Mouse (Mus musculus): ENCODE results near the gene Zfpm1. TPM values are rescaled to one million over a fixed set of nuclear protein-coding genes. Genes with fewer than 3 reads are reported as not detected.

Zfpm1 gene
- polyA plus RNA-seq, 1 experiment = 20.7 TPM

GRCm38 (mm10) chr8:122333531-122333930 is 51.6 kb downstream of the Zfpm1 start:
- no peaks in the 10 kb centered on the region for H3K36me3 ChIP-seq (ENCODE audit: control insufficient read depth, insufficient read depth)
- H3K27me3 ChIP-seq (ENCODE audit: control insufficient read depth, insufficient read depth, insufficient read length) = no peaks in the 10 kb centered on the region

GRCm38 (mm10) chr8:122334791-122335490 is 53.0 kb downstream of the Zfpm1 start:
- Histone ChIP-seq H3K36me3 (ENCODE audit: control insufficient read depth, insufficient read depth) (no peaks in the 10 kb centered on the region), H3K27me3 (ENCODE audit: control insufficient read depth, insufficient read depth, insufficient read length) (no peaks in the 10 kb centered on the region), H3K79me2 (ENCODE audit: control insufficient read depth, insufficient read depth) (no peaks in the 10 kb centered on the region), H3K79me3 (ENCODE audit: low read depth) (no peaks in the 10 kb centered on the region), H3K4me3 (ENCODE audit: insufficient read depth, poor library complexity, severe bottlenecking) (no peak overlapping the region), H3ac (ENCODE audit: control insufficient read depth, insufficient read length, low read depth) (no peak overlapping the region)
- no peak for TF ChIP-seq CTCF (IDR thresholded peaks at IDR 0.05; ENCODE audit: control insufficient read depth, insufficient read depth, insufficient read length)
- TF ChIP-seq FOSL1 (IDR thresholded peaks at IDR 0.05; ENCODE audit: insufficient read depth, low read length, poor library complexity, severe bottlenecking) = no peak
- TF ChIP-seq CEBPB (IDR thresholded peaks at IDR 0.05; ENCODE audit: low read depth) = no peak
- TF ChIP-seq MYOD1 (IDR thresholded peaks at IDR 0.05; ENCODE audit: control insufficient read depth, insufficient read length, low read depth) = no peak
- no peak for TF ChIP-seq USF1 (IDR thresholded peaks at IDR 0.05; ENCODE audit: low read depth)
- TF ChIP-seq MYOG (IDR thresholded peaks at IDR 0.05; ENCODE audit: control insufficient read depth, extremely low read depth, insufficient read length) = no peak
- no peak for TF ChIP-seq MAX (IDR thresholded peaks at IDR 0.05)

More at GRCm38 (mm10) chr8:122333531-122333930, 51.6 kb downstream of the Zfpm1 start:
- Histone ChIP-seq H3K79me2 (ENCODE audit: control insufficient read depth, insufficient read depth) (no peaks in the 10 kb centered on the region), H3K79me3 (ENCODE audit: low read depth) (no peaks in the 10 kb centered on the region), H3K4me3 (ENCODE audit: insufficient read depth, poor library complexity, severe bottlenecking) (no peak overlapping the region), H3ac (ENCODE audit: control insufficient read depth, insufficient read length, low read depth) (no peak overlapping the region)
- no peak for TF ChIP-seq CEBPB (IDR thresholded peaks at IDR 0.05; ENCODE audit: low read depth)
- TF ChIP-seq MAX (IDR thresholded peaks at IDR 0.05) = no peak
- no peak for TF ChIP-seq MYOD1 (IDR thresholded peaks at IDR 0.05; ENCODE audit: control insufficient read depth, insufficient read length, low read depth)
- TF ChIP-seq CTCF (IDR thresholded peaks at IDR 0.05; ENCODE audit: control insufficient read depth, insufficient read depth, insufficient read length) = no peak
- no peak for TF ChIP-seq FOSL1 (IDR thresholded peaks at IDR 0.05; ENCODE audit: insufficient read depth, low read length, poor library complexity, severe bottlenecking)
- no peak for TF ChIP-seq MYOG (IDR thresholded peaks at IDR 0.05; ENCODE audit: control insufficient read depth, extremely low read depth, insufficient read length)
- no peak for TF ChIP-seq USF1 (IDR thresholded peaks at IDR 0.05; ENCODE audit: low read depth)

GRCm38 (mm10) chr8:122335638-122336250 is 53.8 kb downstream of the Zfpm1 start:
- no peak for TF ChIP-seq USF1 (IDR thresholded peaks at IDR 0.05; ENCODE audit: low read depth)
- TF ChIP-seq FOSL1 (IDR thresholded peaks at IDR 0.05; ENCODE audit: insufficient read depth, low read length, poor library complexity, severe bottlenecking) = no peak
- TF ChIP-seq MYOG (IDR thresholded peaks at IDR 0.05; ENCODE audit: control insufficient read depth, extremely low read depth, insufficient read length) = no peak
- no peak for TF ChIP-seq CEBPB (IDR thresholded peaks at IDR 0.05; ENCODE audit: low read depth)
- no peak for TF ChIP-seq CTCF (IDR thresholded peaks at IDR 0.05; ENCODE audit: control insufficient read depth, insufficient read depth, insufficient read length)
- TF ChIP-seq MYOD1 (IDR thresholded peaks at IDR 0.05; ENCODE audit: control insufficient read depth, insufficient read length, low read depth) = no peak
- TF ChIP-seq MAX (IDR thresholded peaks at IDR 0.05) = no peak

GRCm38 (mm10) chr8:122336251-122336910 is 54.4 kb downstream of the Zfpm1 start:
- Histone ChIP-seq H3K36me3 (ENCODE audit: control insufficient read depth, insufficient read depth) (no peaks in the 10 kb centered on the region), H3K27me3 (ENCODE audit: control insufficient read depth, insufficient read depth, insufficient read length) (no peaks in the 10 kb centered on the region), H3K4me3 (ENCODE audit: insufficient read depth, poor library complexity, severe bottlenecking) (no peak overlapping the region), H3ac (ENCODE audit: control insufficient read depth, insufficient read length, low read depth) (no peak overlapping the region), H3K79me2 (ENCODE audit: control insufficient read depth, insufficient read depth) (no peaks in the 10 kb centered on the region), H3K79me3 (ENCODE audit: low read depth) (no peaks in the 10 kb centered on the region)
- no peak for TF ChIP-seq FOSL1 (IDR thresholded peaks at IDR 0.05; ENCODE audit: insufficient read depth, low read length, poor library complexity, severe bottlenecking)

More at GRCm38 (mm10) chr8:122335638-122336250, 53.8 kb downstream of the Zfpm1 start:
- Histone ChIP-seq H3K4me3 (ENCODE audit: insufficient read depth, poor library complexity, severe bottlenecking) (no peak overlapping the region), H3K27me3 (ENCODE audit: control insufficient read depth, insufficient read depth, insufficient read length) (no peaks in the 10 kb centered on the region), H3K79me3 (ENCODE audit: low read depth) (no peaks in the 10 kb centered on the region), H3ac (ENCODE audit: control insufficient read depth, insufficient read length, low read depth) (no peak overlapping the region), H3K36me3 (ENCODE audit: control insufficient read depth, insufficient read depth) (no peaks in the 10 kb centered on the region), H3K79me2 (ENCODE audit: control insufficient read depth, insufficient read depth) (no peaks in the 10 kb centered on the region)

- Histone ChIP-seq H3K36me3 (ENCODE audit: control insufficient read depth, insufficient read depth) (no peaks in the 10 kb centered on the region), H3K79me2 (ENCODE audit: control insufficient read depth, insufficient read depth) (no peaks in the 10 kb centered on the region), H3K79me3 (ENCODE audit: low read depth) (no peaks in the 10 kb centered on the region)
Measured at GRCm38 (mm10) chr8:122338852-122339251, 56.9 kb downstream of the Zfpm1 start.

More at GRCm38 (mm10) chr8:122338852-122339251, 56.9 kb downstream of the Zfpm1 start:
- Histone ChIP-seq H3ac (ENCODE audit: control insufficient read depth, insufficient read length, low read depth) (no peak overlapping the region), H3K27me3 (ENCODE audit: control insufficient read depth, insufficient read depth, insufficient read length) (no peaks in the 10 kb centered on the region), H3K4me3 (ENCODE audit: insufficient read depth, poor library complexity, severe bottlenecking) (no peak overlapping the region)
- TF ChIP-seq USF1 (IDR thresholded peaks at IDR 0.05; ENCODE audit: low read depth) = no peak
- TF ChIP-seq MAX (IDR thresholded peaks at IDR 0.05) = no peak
- TF ChIP-seq MYOG (IDR thresholded peaks at IDR 0.05; ENCODE audit: control insufficient read depth, extremely low read depth, insufficient read length) = no peak
- TF ChIP-seq CEBPB (IDR thresholded peaks at IDR 0.05; ENCODE audit: low read depth) = no peak
- no peak for TF ChIP-seq CTCF (IDR thresholded peaks at IDR 0.05; ENCODE audit: control insufficient read depth, insufficient read depth, insufficient read length)
- no peak for TF ChIP-seq MYOD1 (IDR thresholded peaks at IDR 0.05; ENCODE audit: control insufficient read depth, insufficient read length, low read depth)
- no peak for TF ChIP-seq FOSL1 (IDR thresholded peaks at IDR 0.05; ENCODE audit: insufficient read depth, low read length, poor library complexity, severe bottlenecking)

Measured in C2C12 (cell line).